Mouse (Mus musculus): ENCODE measurements around the gene Rhobtb1. TPM values are rescaled to one million over a fixed set of nuclear protein-coding genes. Genes with fewer than 3 reads are reported as not detected.
A peak's percentile ranks its signal among the peaks of the same experiment; 100 is the strongest.

Gene Rhobtb1
- polyA plus RNA-seq, 1 experiment = 8.0 TPM

- no peak for DNase-seq
- no peaks in the 10 kb centered on the region for H3K36me3 ChIP-seq (ENCODE audit: control insufficient read depth, insufficient read depth, low read length)
- no peaks in the 10 kb centered on the region for H3K4me1 ChIP-seq (replicated peaks; ENCODE audit: control insufficient read depth, insufficient read depth, low read length)
- WGBS = 96% methylated on average over 7 of the region's 7 CpGs
- no peak overlapping the region for H3K4me3 ChIP-seq (ENCODE audit: control insufficient read depth, insufficient read depth, low read length)
- TF ChIP-seq CTCF (IDR thresholded peaks at IDR 0.05; ENCODE audit: borderline replicate concordance, control insufficient read depth, extremely low read depth, insufficient read depth, low read length, poor library complexity) (no peak), POLR2A (IDR thresholded peaks at IDR 0.05; ENCODE audit: control insufficient read depth, extremely low read depth, insufficient read depth, low read length, poor library complexity) (no peak)
- no peaks in the 10 kb centered on the region for H3K27me3 ChIP-seq (ENCODE audit: control insufficient read depth, insufficient read depth, low read length)
- no peak overlapping the region for H3K27ac ChIP-seq (ENCODE audit: control insufficient read depth, insufficient read depth, low read length)
Measured at GRCm38 (mm10) chr10:69299985-69300384, 148.8 kb downstream of the Rhobtb1 start.

DNA sequence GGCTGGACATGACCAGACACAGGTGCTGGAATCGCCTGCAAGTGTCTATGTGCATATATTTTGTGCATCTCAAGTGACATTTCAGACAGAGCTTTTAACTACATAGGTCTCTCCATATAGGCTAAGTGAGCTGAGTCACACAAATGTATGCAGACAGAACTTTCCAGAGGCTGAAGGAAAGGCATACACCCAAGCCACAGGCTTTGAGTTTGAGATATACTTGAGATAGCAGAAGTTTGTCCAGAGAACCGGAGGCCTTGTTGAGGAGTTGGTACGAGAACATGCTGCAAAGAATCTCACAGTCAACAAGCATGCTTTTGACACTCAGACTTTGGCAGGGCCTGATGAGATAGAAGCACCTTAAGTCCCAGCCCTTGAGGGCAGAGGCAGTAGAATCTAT, 151.4 kb downstream of the Rhobtb1 start:
- TF ChIP-seq CTCF (IDR thresholded peaks at IDR 0.05; ENCODE audit: borderline replicate concordance, control insufficient read depth, extremely low read depth, insufficient read depth, low read length, poor library complexity) (no peak), POLR2A (IDR thresholded peaks at IDR 0.05; ENCODE audit: control insufficient read depth, extremely low read depth, insufficient read depth, low read length, poor library complexity) (no peak)
- H3K4me3 ChIP-seq (ENCODE audit: control insufficient read depth, insufficient read depth, low read length) = no peak overlapping the region
- 95% methylated on average over 3 of the region's 3 CpGs for WGBS

DNA sequence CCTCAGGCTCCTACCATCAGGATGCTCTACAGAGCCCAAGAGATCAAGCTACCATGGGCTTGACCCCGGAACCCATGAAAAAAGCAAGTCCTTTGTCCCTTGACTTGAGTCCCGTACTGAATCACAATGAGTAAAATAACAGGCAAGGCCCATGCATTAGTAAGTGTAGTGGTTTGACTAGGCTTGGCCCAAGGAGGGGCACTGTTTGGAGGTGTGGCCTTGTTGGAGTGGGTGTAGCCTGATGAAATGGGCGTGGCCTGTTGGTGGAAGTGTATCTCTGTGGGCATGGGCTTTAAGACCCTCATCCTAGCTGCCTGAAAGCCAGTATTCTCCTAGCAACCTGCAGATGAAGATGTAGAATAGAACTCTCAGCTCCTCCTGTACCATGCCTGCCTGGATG, 153.6 kb downstream of the Rhobtb1 start:
- Histone ChIP-seq H3K27me3 (ENCODE audit: control insufficient read depth, insufficient read depth, low read length) (no peaks in the 10 kb centered on the region), H3K4me1 (replicated peaks; ENCODE audit: control insufficient read depth, insufficient read depth, low read length) (no peaks in the 10 kb centered on the region), H3K36me3 (ENCODE audit: control insufficient read depth, insufficient read depth, low read length) (no peaks in the 10 kb centered on the region), H3K4me3 (ENCODE audit: control insufficient read depth, insufficient read depth, low read length) (no peak overlapping the region), H3K27ac (ENCODE audit: control insufficient read depth, insufficient read depth, low read length) (no peak overlapping the region)
- no peak for DNase-seq
- 91% methylated on average over 3 of the region's 3 CpGs for WGBS
- TF ChIP-seq CTCF (IDR thresholded peaks at IDR 0.05; ENCODE audit: borderline replicate concordance, control insufficient read depth, extremely low read depth, insufficient read depth, low read length, poor library complexity) (no peak), POLR2A (IDR thresholded peaks at IDR 0.05; ENCODE audit: control insufficient read depth, extremely low read depth, insufficient read depth, low read length, poor library complexity) (no peak)

More for the DNA sequence above, 151.4 kb downstream of the Rhobtb1 start:
- no peak overlapping the region for H3K27ac ChIP-seq (ENCODE audit: control insufficient read depth, insufficient read depth, low read length)
- H3K27me3 ChIP-seq (ENCODE audit: control insufficient read depth, insufficient read depth, low read length) = no peaks in the 10 kb centered on the region
- no peaks in the 10 kb centered on the region for H3K4me1 ChIP-seq (replicated peaks; ENCODE audit: control insufficient read depth, insufficient read depth, low read length)
- no peak for DNase-seq
- no peaks in the 10 kb centered on the region for H3K36me3 ChIP-seq (ENCODE audit: control insufficient read depth, insufficient read depth, low read length)

DNA sequence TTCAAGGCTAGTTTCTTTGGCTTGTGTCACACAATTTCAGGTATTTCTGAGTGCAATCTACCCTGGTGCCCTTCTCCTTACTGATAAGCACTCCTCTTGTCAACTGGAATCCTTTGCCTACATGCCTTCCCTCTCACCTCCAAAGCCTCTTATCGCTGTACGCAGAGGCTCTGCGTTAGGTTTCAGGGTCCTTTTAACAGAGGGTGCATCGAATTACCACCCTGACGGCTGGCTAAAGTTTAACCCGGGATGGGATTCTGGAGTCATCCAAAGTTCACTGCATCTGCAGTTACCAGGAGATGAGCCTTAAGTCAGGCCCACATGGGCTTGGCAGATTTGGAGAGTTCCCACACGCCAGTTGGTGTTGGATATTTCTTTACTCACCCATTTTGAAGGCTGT, 154.4 kb downstream of the Rhobtb1 start:
- Histone ChIP-seq H3K4me3 (ENCODE audit: control insufficient read depth, insufficient read depth, low read length) (no peak overlapping the region), H3K36me3 (ENCODE audit: control insufficient read depth, insufficient read depth, low read length) (no peaks in the 10 kb centered on the region), H3K27ac (ENCODE audit: control insufficient read depth, insufficient read depth, low read length) (no peak overlapping the region), H3K27me3 (ENCODE audit: control insufficient read depth, insufficient read depth, low read length) (no peaks in the 10 kb centered on the region), H3K4me1 (replicated peaks; ENCODE audit: control insufficient read depth, insufficient read depth, low read length) (no peaks in the 10 kb centered on the region)
- DNase-seq = no peak
- WGBS = 89% methylated on average over 7 of the region's 7 CpGs
- TF ChIP-seq CTCF (IDR thresholded peaks at IDR 0.05; ENCODE audit: borderline replicate concordance, control insufficient read depth, extremely low read depth, insufficient read depth, low read length, poor library complexity) (no peak), POLR2A (IDR thresholded peaks at IDR 0.05; ENCODE audit: control insufficient read depth, extremely low read depth, insufficient read depth, low read length, poor library complexity) (no peak)

DNA sequence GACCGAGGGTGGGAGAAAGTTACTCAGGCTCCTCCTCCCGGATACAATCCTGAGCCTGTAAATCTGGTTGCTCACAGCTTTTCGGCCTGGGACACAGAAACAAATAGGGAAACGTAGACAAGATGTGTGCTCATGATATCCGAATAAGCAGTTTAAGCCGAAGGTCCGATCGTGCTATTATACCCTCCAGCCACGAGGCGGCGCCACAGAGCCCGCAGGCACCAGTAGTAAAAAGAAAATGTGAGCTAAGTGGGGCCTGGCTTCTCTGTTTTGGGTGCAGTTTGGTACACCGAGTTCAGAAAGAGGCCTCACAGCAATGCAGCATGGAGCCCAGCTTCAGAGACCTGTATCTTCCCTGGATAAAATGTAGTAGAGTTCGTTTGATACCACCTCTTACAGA, 155.0 kb downstream of the Rhobtb1 start:
- Histone ChIP-seq H3K4me1 (replicated peaks; ENCODE audit: control insufficient read depth, insufficient read depth, low read length) (no peaks in the 10 kb centered on the region), H3K27me3 (ENCODE audit: control insufficient read depth, insufficient read depth, low read length) (no peaks in the 10 kb centered on the region), H3K36me3 (ENCODE audit: control insufficient read depth, insufficient read depth, low read length) (no peaks in the 10 kb centered on the region), H3K4me3 (ENCODE audit: control insufficient read depth, insufficient read depth, low read length) (no peak overlapping the region), H3K27ac (ENCODE audit: control insufficient read depth, insufficient read depth, low read length) (no peak overlapping the region)
- WGBS = 46% methylated on average over 14 of the region's 14 CpGs
- DNase-seq = peak; percentile 25
- TF ChIP-seq POLR2A (IDR thresholded peaks at IDR 0.05; ENCODE audit: control insufficient read depth, extremely low read depth, insufficient read depth, low read length, poor library complexity) = no peak
- peak; percentile 68; the same call in 1 of the 2 replicates for TF ChIP-seq CTCF (IDR thresholded peaks at IDR 0.05; ENCODE audit: borderline replicate concordance, control insufficient read depth, extremely low read depth, insufficient read depth, low read length, poor library complexity)

GRCm38 (mm10) chr10:69307067-69307466, 155.8 kb downstream of the Rhobtb1 start:
- DNase-seq = peak; percentile 25
- no peak overlapping the region for H3K4me3 ChIP-seq (ENCODE audit: control insufficient read depth, insufficient read depth, low read length)
- H3K27ac ChIP-seq (ENCODE audit: control insufficient read depth, insufficient read depth, low read length) = no peak overlapping the region
- H3K36me3 ChIP-seq (ENCODE audit: control insufficient read depth, insufficient read depth, low read length) = no peaks in the 10 kb centered on the region
- 54% methylated on average over 5 of the region's 5 CpGs for WGBS
- H3K27me3 ChIP-seq (ENCODE audit: control insufficient read depth, insufficient read depth, low read length) = no peaks in the 10 kb centered on the region
- TF ChIP-seq POLR2A (IDR thresholded peaks at IDR 0.05; ENCODE audit: control insufficient read depth, extremely low read depth, insufficient read depth, low read length, poor library complexity) (no peak), CTCF (IDR thresholded peaks at IDR 0.05; ENCODE audit: borderline replicate concordance, control insufficient read depth, extremely low read depth, insufficient read depth, low read length, poor library complexity) (peak; percentile 70; the same call in 1 of the 2 replicates)
- H3K4me1 ChIP-seq (replicated peaks; ENCODE audit: control insufficient read depth, insufficient read depth, low read length) = no peaks in the 10 kb centered on the region

- 18% methylated on average over 5 of the region's 5 CpGs for WGBS
- Histone ChIP-seq H3K27ac (ENCODE audit: control insufficient read depth, insufficient read depth, low read length) (no peak overlapping the region), H3K4me1 (replicated peaks; ENCODE audit: control insufficient read depth, insufficient read depth, low read length) (no peaks in the 10 kb centered on the region), H3K27me3 (ENCODE audit: control insufficient read depth, insufficient read depth, low read length) (no peaks in the 10 kb centered on the region), H3K4me3 (ENCODE audit: control insufficient read depth, insufficient read depth, low read length) (no peak overlapping the region), H3K36me3 (ENCODE audit: control insufficient read depth, insufficient read depth, low read length) (no peaks in the 10 kb centered on the region)
- no peak for DNase-seq
- TF ChIP-seq POLR2A (IDR thresholded peaks at IDR 0.05; ENCODE audit: control insufficient read depth, extremely low read depth, insufficient read depth, low read length, poor library complexity) = no peak
- TF ChIP-seq CTCF (IDR thresholded peaks at IDR 0.05; ENCODE audit: borderline replicate concordance, control insufficient read depth, extremely low read depth, insufficient read depth, low read length, poor library complexity) = no peak
Measured at GRCm38 (mm10) chr10:69309109-69309508, 157.9 kb downstream of the Rhobtb1 start.

Data from thymus, adult 2 months (tissue).